Mouse (Mus musculus) hindbrain, embryonic 12.5 days (tissue): Measurements from ENCODE around the gene Lancl1. TPM values are rescaled to one million over a fixed set of nuclear protein-coding genes. Genes with fewer than 3 reads are reported as not detected.

ENCODE experiments used
- ATAC-seq: fragments of 200-750 bp; cut with Nextera tagmentation; 2 replicates; pipeline ENCODE4 v1.8.0; 2017; ENCODE audit warnings: moderate TSS enrichment; ENCODE audit not compliant: low FRiP score
- H3K27ac ChIP-seq: fragments of 300-500 bp; sonication (generic); 2 replicates; pipeline ENCODE4 v1.5.1; 2016; ENCODE audit warnings: mild to moderate bottlenecking
- H3K27me3 ChIP-seq: fragments of 300-500 bp; sonication (generic); 2 replicates; pipeline ENCODE4 v1.6.1; 2016; ENCODE audit warnings: mild to moderate bottlenecking
- H3K36me3 ChIP-seq: fragments of 300-500 bp; sonication (generic); 2 replicates; pipeline ENCODE4 v1.6.1; 2016; ENCODE audit warnings: mild to moderate bottlenecking
- H3K4me1 ChIP-seq: fragments of 300-500 bp; sonication (generic); 2 replicates; pipeline ENCODE4 v1.6.1; 2016
- H3K4me2 ChIP-seq: fragments of 300-500 bp; sonication (generic); replicated peaks from 2 replicates; pipeline ENCODE4 v1.6.1; 2016; ENCODE audit warnings: mild to moderate bottlenecking
- H3K4me3 ChIP-seq: fragments of 300-500 bp; sonication (generic); 2 replicates; pipeline ENCODE4 v1.5.1; 2016; ENCODE audit warnings: mild to moderate bottlenecking
- H3K9ac ChIP-seq: fragments of 300-500 bp; sonication (generic); 2 replicates; pipeline ENCODE4 v1.6.1; 2016; ENCODE audit warnings: mild to moderate bottlenecking, moderate library complexity
- H3K9me3 ChIP-seq: fragments of 300-500 bp; sonication (generic); replicated peaks from 2 replicates; pipeline ENCODE4 v1.6.1; 2016; ENCODE audit warnings: mild to moderate bottlenecking
- WGBS: fragments of 180-500 bp; shearing (Covaris S2); methylation state at CpG from one replicate; pipeline ENCODE4 v1.1.7; 2016; 5-methylcytosine and 5-hydroxymethylcytosine counted together
- polyA plus RNA-seq: library from polyadenylated mRNA; unstranded; fragments of >200 nt; fragmentation: Nextera tagmentation; extraction: Ambion mirVana; gene quantifications from 2 replicates; pipeline ENCODE4 v1.2.1, GENCODE M21; 2016

The Lancl1 gene
- polyA plus RNA-seq, 1 experiment from 2014 or later, result 114 TPM

DNA sequence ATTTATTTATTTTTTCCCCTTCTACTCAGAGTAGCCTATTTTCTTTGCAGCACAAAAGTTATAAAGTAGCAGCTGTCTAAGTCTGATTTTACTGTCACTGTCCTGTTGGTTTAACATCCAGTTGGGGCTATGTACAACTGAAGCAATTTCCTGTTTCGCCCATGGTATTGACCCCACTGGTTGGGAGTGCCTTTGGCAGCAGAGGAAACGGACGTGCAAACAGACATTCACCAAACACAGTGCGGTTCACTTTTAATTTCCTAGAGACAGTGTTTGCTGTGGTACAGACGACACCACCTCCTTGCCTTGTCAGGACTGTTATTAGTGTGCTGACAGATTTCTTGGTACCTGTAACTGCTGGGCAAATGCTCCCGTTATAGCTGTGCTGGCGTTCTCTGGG is 3.9 kb upstream of the Lancl1 start:
- no peak overlapping the region for H3K27ac ChIP-seq
- no peaks in the 10 kb centered on the region for H3K36me3 ChIP-seq
- no peak overlapping the region for H3K4me2 ChIP-seq
- no peaks in the 10 kb centered on the region for H3K27me3 ChIP-seq
- 76% methylated on average over 7 of the region's 7 CpGs for WGBS
- no peak for ATAC-seq
- H3K4me3 ChIP-seq, result no peak overlapping the region
- peaks cover 9% of the 10 kb centered on the region for H3K4me1 ChIP-seq
- no peaks in the 10 kb centered on the region for H3K9me3 ChIP-seq
- no peak overlapping the region for H3K9ac ChIP-seq

DNA sequence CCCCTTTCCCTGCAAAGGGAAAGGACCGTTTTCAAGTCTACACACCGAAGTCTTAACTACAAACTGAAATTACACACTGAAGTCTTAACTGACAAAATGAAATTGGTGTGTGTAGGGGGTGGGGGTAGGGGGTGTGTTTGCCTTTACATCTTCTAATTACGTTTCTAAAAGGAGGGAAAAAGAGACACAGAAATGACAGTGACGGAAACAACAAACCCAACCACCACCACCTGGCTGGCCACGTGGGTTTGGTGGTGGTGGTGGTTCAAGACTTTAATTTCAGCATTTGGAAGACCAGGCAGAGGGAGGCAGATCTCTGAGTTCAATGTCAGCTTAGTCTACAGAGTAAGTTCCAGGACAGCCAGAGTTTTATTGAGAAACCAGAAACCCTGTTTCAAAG is 411 bp upstream of the Lancl1 start:
- ATAC-seq, result peak; percentile 26; the same call in 1 of the 2 replicates
- no peak overlapping the region for H3K27ac ChIP-seq
- peak overlapping the region; percentile 71 for H3K4me3 ChIP-seq
- H3K9ac ChIP-seq, result peak overlapping the region; percentile 81
- H3K27me3 ChIP-seq, result no peaks in the 10 kb centered on the region
- 3% methylated on average over 5 of the region's 5 CpGs for WGBS
- peaks cover 13% of the 10 kb centered on the region for H3K4me1 ChIP-seq
- peak overlapping the region; percentile 75 for H3K4me2 ChIP-seq
- H3K9me3 ChIP-seq, result no peaks in the 10 kb centered on the region
- peaks cover 23% of the 10 kb centered on the region for H3K36me3 ChIP-seq

DNA sequence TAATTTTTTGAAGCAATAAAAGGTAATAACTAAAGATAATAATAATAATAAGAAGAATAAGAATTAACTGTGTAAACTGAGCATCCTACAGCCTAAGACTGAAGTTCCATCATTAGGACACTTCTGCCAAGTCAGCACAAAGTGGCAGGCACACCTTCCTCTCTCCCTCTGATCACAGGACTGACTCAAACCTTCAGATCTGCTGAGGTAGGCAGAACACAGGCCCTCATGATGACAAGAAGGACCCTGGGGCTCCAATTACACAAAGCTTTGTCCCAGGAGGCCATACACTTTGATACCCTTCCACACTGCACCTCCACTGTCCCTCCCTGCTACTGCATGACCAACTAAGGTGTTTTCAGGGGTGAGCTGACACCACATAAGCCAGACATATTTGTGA is 1.5 kb downstream of the Lancl1 start:
- Histone ChIP-seq H3K4me3 (no peak overlapping the region), H3K27ac (no peak overlapping the region), H3K4me2 (no peak overlapping the region), H3K4me1 (peaks cover 13% of the 10 kb centered on the region), H3K27me3 (no peaks in the 10 kb centered on the region), H3K36me3 (peaks cover 41% of the 10 kb centered on the region), H3K9ac (no peak overlapping the region), H3K9me3 (no peaks in the 10 kb centered on the region)
- ATAC-seq, result no peak

DNA sequence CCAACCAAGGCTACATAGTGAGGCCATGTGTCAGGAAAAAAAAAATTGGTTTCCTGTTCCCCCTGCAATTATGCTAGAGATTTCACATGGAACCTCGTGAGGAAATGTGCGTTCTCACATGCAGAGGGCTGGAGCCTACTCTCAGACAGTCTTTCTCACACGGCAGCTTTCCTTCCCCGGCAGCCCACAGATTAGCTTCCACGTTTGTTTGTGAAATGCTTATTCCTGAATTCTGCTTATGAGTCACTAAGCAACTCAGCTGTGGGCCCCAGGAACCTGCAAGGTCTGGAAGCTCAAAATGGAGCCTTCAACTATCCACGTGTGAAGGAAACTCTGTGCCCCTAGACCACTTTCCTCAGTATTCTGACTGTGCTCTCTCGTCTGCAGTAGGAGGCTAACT is 5.4 kb downstream of the Lancl1 start:
- Histone ChIP-seq H3K27me3 (no peaks in the 10 kb centered on the region), H3K4me1 (peaks cover 10% of the 10 kb centered on the region), H3K9ac (no peak overlapping the region), H3K36me3 (peaks cover 68% of the 10 kb centered on the region), H3K4me3 (no peak overlapping the region), H3K4me2 (no peak overlapping the region), H3K9me3 (no peaks in the 10 kb centered on the region), H3K27ac (no peak overlapping the region)
- ATAC-seq, result no peak
- 83% methylated on average over 7 of the region's 7 CpGs for WGBS

DNA sequence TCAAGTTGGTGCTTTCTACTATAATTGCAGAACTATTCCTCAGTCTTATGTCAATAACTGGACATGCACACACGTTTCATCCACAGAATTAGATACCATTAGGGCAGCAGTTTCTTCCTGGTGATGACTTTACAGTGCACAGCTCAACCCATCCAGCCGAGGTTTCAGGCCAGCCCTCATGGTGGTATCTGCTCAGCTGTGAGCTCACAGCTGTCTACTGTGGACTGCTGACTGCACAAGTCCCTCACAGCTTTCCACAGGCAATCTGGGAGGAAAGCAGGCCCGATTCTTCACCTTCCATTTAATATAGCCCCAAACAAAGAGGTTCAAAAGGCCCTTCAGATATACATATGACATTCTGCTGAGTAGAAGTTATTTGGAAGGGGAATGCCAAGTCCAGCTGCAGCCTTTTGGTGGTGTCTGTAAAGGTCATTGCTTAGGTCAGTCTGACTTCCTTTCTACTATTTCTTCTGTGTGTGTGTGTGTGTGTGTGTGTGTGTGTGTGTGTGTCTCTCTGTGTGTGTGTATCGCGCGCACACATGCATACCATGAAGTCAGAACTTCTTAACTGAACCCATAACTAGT is 11.7 kb downstream of the Lancl1 start:
- H3K4me1 ChIP-seq, result no peaks in the 10 kb centered on the region
- H3K9ac ChIP-seq, result no peak overlapping the region
- no peak overlapping the region for H3K4me2 ChIP-seq
- H3K27me3 ChIP-seq, result no peaks in the 10 kb centered on the region
- peaks cover 61% of the 10 kb centered on the region for H3K36me3 ChIP-seq
- 85% methylated on average over 6 of the region's 6 CpGs for WGBS
- H3K9me3 ChIP-seq, result no peaks in the 10 kb centered on the region
- H3K27ac ChIP-seq, result no peak overlapping the region
- no peak overlapping the region for H3K4me3 ChIP-seq
- ATAC-seq, result no peak

DNA sequence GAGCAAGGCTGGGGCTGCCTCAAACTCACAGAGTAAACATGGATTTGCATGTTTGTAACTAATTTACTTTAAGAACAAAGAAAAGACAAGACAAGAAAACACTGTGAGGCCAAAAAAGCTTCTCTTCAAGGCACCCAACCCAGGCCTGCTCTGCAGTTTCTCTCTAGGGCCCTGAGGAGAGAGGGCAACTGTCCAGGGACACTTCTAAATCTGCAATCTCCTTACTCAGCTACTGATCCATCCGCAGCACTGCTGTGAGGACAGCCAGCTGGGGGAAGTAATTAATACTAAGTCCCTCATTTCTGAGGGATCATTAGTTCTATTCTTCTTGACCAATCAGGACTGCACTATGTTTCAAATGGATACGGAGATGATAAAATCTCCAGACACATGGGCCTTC is 12.5 kb downstream of the Lancl1 start:
- Histone ChIP-seq H3K27me3 (no peaks in the 10 kb centered on the region), H3K36me3 (peaks cover 54% of the 10 kb centered on the region), H3K4me3 (no peak overlapping the region), H3K9ac (no peak overlapping the region), H3K9me3 (no peaks in the 10 kb centered on the region), H3K4me2 (no peak overlapping the region), H3K27ac (no peak overlapping the region), H3K4me1 (no peaks in the 10 kb centered on the region)
- WGBS, result 82% methylated on average over 2 of the region's 2 CpGs
- ATAC-seq, result no peak

DNA sequence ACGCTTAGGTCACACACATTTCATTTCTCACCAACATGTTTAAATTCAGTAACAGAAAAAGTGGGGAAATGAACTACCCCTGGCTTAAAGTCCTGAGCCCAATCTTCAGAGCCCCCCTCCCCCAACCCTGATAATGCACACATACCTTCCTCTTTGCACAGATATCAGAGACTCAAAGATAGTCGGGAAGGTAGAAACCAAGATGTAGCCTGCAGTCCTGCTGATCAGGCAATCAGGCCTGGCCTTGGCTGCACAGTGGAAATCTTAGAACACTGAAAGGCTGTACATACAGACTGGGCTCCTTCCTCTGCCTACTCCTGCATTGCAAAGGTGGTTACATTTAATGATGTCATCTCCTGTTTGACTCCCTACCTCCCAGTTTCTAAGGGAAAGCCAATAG is 15.9 kb downstream of the Lancl1 start:
- H3K9me3 ChIP-seq, result no peaks in the 10 kb centered on the region
- H3K27ac ChIP-seq, result no peak overlapping the region
- WGBS, result 95% methylated on average over 2 of the region's 2 CpGs
- H3K4me1 ChIP-seq, result no peaks in the 10 kb centered on the region
- H3K4me2 ChIP-seq, result no peak overlapping the region
- H3K4me3 ChIP-seq, result no peak overlapping the region
- H3K27me3 ChIP-seq, result no peaks in the 10 kb centered on the region
- no peak for ATAC-seq
- H3K9ac ChIP-seq, result no peak overlapping the region
- peaks cover 52% of the 10 kb centered on the region for H3K36me3 ChIP-seq

DNA sequence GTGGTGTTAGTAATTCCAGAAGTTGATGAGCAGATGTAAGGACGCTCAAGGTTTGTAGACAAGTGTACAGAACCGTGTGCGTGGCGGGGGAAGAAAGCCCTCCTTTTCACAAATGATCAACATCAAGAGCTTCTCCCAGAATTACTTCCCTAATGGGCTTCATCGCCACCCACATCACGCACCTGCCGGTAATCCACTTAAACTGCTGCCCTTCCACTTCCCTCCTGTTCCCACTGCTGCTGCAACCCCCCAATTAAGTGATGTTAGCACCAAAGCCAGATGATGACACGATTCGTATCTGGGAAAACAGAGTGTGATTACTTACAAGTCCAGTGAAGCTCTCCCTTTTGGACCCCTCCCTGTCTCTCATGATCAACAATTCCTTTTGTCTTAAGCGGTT is 16.6 kb downstream of the Lancl1 start:
- Histone ChIP-seq H3K36me3 (peaks cover 45% of the 10 kb centered on the region), H3K27me3 (no peaks in the 10 kb centered on the region), H3K9me3 (no peaks in the 10 kb centered on the region), H3K4me3 (no peak overlapping the region), H3K4me1 (no peaks in the 10 kb centered on the region), H3K9ac (no peak overlapping the region), H3K4me2 (no peak overlapping the region), H3K27ac (no peak overlapping the region)
- 93% methylated on average over 10 of the region's 10 CpGs for WGBS
- no peak for ATAC-seq

DNA sequence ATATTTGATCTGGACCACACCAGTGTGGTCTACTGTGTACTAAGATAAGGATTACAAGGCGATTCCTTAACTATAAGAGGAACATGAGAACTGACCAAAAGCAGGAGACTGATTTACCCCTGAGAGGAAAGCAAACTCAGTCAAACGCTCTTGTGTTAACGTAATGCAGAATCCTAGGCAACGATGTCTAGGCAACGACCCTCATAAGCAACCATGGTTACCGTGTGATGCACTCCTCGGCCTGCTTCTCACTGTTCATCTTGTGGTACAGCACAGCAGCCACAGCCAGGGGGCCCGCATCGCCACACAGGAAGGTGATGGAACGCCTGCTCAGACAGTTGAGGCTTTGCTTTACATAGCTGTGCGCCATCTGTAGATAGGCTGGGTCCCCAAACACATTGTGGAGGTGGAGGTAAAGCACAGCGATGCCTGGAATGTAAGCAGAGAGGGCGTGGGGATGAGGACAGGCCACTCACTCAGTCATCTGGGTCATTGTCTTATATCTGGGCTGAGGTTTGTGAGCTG is 18.0 kb downstream of the Lancl1 start:
- H3K36me3 ChIP-seq, result peaks cover 36% of the 10 kb centered on the region
- H3K9me3 ChIP-seq, result no peaks in the 10 kb centered on the region
- no peak for ATAC-seq
- no peak overlapping the region for H3K4me3 ChIP-seq
- 81% methylated on average over 13 of the region's 13 CpGs for WGBS
- no peaks in the 10 kb centered on the region for H3K27me3 ChIP-seq
- no peaks in the 10 kb centered on the region for H3K4me1 ChIP-seq
- H3K4me2 ChIP-seq, result no peak overlapping the region
- H3K27ac ChIP-seq, result no peak overlapping the region
- no peak overlapping the region for H3K9ac ChIP-seq

DNA sequence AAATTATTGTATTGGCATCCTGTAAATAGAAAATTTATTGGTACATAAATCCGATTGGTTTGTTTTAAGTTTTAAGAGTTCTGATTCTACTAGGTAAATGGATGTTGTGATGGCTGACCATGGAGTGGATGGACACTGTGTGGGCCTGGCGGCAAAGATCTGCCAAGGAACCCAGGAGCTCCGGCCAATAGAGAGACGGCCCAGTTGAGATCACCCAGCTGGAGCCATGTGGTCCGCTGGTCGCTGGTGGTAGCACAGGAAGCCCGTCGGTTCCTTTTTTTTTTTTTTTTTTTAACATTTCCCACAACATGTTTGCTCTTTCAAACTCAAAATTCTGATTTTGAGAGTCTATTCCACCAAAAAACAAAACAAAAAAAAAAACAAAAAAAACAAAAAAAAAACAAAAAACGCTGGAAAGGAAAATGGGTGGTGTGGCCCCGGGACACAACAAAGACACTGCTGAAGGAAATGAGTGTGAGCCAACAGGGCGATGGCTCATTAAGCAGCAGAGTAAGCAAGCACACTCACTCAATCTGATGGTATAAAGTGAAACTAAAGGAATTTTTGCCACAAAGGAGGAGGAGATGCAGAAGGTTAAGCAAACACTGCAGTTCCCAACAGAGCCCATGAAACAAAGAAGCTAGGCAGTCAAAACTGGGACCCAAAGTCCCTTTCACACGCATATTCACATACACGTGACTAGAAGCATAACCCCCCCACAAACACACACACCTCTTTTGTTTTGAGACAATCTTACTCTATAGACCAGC is 21.4 kb downstream of the Lancl1 start:
- Histone ChIP-seq H3K36me3 (peaks cover 27% of the 10 kb centered on the region), H3K4me2 (no peak overlapping the region), H3K4me1 (no peaks in the 10 kb centered on the region), H3K27ac (no peak overlapping the region), H3K9me3 (no peaks in the 10 kb centered on the region), H3K4me3 (no peak overlapping the region), H3K27me3 (no peaks in the 10 kb centered on the region), H3K9ac (no peak overlapping the region)
- WGBS, result 90% methylated on average over 13 of the region's 13 CpGs
- no peak for ATAC-seq

DNA sequence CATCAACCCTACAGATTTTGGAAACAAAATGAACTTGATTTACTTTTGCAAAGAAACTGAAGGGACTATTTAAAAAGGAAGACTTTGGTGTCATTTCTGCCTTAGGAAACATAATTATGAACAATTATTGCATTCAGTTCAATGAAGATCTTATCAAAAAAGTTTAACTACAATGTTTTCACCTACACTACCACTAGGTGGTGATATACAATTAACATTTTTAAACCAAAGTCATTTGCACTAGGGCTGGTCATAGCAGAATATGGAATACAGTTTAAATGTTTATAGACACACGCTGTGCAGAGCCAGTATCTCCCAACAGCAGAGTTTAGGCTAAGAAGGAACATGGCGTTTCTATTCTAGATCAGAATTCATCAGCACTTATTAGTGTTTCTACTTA is 24.5 kb downstream of the Lancl1 start:
- Histone ChIP-seq H3K9me3 (no peaks in the 10 kb centered on the region), H3K4me2 (no peak overlapping the region), H3K9ac (no peak overlapping the region), H3K36me3 (peaks cover 19% of the 10 kb centered on the region), H3K27me3 (no peaks in the 10 kb centered on the region), H3K4me1 (no peaks in the 10 kb centered on the region), H3K27ac (no peak overlapping the region), H3K4me3 (no peak overlapping the region)
- ATAC-seq, result no peak
- WGBS, result 64% methylated on average over 2 of the region's 2 CpGs

DNA sequence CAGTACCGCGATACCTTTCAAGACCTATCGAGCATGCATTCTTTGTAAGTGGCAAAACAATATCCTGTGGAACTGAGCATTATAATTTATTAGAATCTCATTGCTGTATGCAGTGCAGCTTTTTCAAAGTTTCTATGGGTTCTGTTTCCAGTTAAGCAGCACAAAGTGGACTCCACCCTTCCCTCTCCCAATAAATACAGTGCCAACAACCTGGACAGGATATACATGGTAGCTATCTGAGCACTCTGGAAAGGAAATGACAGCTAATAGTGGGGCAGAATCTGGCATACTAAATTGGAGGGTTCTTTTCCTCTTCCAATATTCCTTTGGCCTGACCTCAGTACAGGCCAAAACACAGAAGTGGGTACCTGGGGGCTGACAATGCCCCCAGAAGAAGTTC is 28.2 kb downstream of the Lancl1 start:
- Histone ChIP-seq H3K9me3 (no peaks in the 10 kb centered on the region), H3K4me1 (no peaks in the 10 kb centered on the region), H3K4me2 (no peak overlapping the region), H3K9ac (no peak overlapping the region), H3K27ac (no peak overlapping the region), H3K27me3 (no peaks in the 10 kb centered on the region), H3K4me3 (no peak overlapping the region), H3K36me3 (peaks cover 31% of the 10 kb centered on the region)
- 95% methylated on average over 3 of the region's 3 CpGs for WGBS
- ATAC-seq, result no peak

DNA sequence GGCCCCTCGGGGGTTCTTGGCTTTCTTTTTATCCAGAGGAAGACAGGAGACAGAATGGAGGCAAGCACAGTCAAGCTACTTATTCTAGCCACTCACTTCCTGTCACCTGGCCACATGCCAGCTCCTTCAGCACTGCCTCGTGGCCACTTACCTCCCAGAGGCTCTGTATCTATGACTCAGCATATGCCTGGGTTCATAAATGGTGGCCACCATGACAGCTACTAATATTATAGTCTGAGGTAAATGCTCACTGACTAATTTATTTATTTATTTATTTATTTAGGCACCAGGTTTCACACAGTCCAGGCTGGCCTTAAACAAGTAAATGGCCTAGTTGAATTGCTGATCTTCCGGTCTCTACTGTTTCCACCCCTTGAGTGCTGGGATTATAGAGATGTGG is 35.0 kb downstream of the Lancl1 start:
- ATAC-seq, result no peak
- Histone ChIP-seq H3K36me3 (peaks cover 43% of the 10 kb centered on the region), H3K27me3 (no peaks in the 10 kb centered on the region), H3K4me1 (peaks cover 6% of the 10 kb centered on the region; the same call in 1 of the 2 replicates), H3K4me2 (no peak overlapping the region), H3K9ac (no peak overlapping the region), H3K27ac (no peak overlapping the region), H3K9me3 (no peaks in the 10 kb centered on the region), H3K4me3 (no peak overlapping the region)
- WGBS, result 70% methylated on average over 3 of the region's 3 CpGs
